Mouse (Mus musculus) C2C12 (cell line): ENCODE data around the gene Ppp1r26.

Experiments
- CEBPB ChIP-seq: IDR thresholded peaks from one replicate; pipeline ENCODE4 v1.6.1; 2011; ENCODE audit warnings: low read depth, mild to moderate bottlenecking, control low read depth, moderate library complexity
- CTCF ChIP-seq: IDR thresholded peaks from one replicate; pipeline ENCODE4 v1.5.1; 2011; ENCODE audit not compliant: control insufficient read depth, insufficient read depth, insufficient read length

DNA sequence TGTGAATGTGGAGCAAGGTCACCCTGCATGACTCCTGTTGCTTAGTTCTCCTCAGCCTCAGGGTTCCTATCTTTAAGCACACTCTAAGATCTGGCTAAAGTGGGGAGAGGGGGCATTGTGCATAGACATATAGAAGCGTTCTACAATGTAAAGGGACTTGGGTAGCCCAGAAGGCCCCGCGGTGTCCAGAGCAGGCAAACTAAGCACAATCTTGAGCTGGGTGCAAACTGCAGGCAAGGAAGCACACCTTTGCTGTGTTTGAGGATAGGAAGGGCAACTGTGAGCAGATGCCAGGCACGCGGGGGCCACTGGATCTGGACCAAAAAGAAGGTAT is 452 bp upstream of the Ppp1r26 start:
- TF ChIP-seq CTCF (no peak), CEBPB (no peak)
